Comparison of ENCODE assay signal across 29 mouse cellular contexts in genomic region chr6:139981061-139981460, GRCm38 (mm10). TPM values are rescaled to one million over a fixed set of nuclear protein-coding genes. Genes with fewer than 3 reads are reported as not detected.
DNase-seq lines count a peak whose midpoint lies in the region; ATAC-seq and TF ChIP-seq lines count a peak whose summit lies in the region.
"Had no signal": no experiment of that assay in that cellular context is flagged by ENCODE, and none has a peak within 500 bp of the region (broad histone marks: within the 10 kb centered on the region; RNA-seq: fewer than 3 reads in every experiment).

No protein-coding gene starts in this region.

- TF ChIP-seq CTCF in intestine, postnatal 0 days (IDR thresholded peaks at IDR 0.05; ENCODE audit: low read depth), result no peak

- H3K27ac ChIP-seq in intestine, postnatal 0 days (ENCODE audit: low read depth, low read length), result no peak overlapping the region
- H3K27ac ChIP-seq: embryonic facial prominence, embryonic 10.5 days; embryonic facial prominence, embryonic 13.5 days; forebrain, embryonic 12.5 days; forebrain, embryonic 15.5 days; heart, adult 2 months; heart, embryonic 10.5 days; heart, embryonic 13.5 days; hindbrain, embryonic 12.5 days; hindbrain, embryonic 15.5 days had no signal

- H3K9ac ChIP-seq in intestine, postnatal 0 days (ENCODE audit: low read depth, low read length), result no peak overlapping the region
- H3K9ac ChIP-seq: embryonic facial prominence, embryonic 13.5 days; forebrain, embryonic 12.5 days; forebrain, embryonic 15.5 days; heart, embryonic 13.5 days; hindbrain, embryonic 12.5 days; hindbrain, embryonic 15.5 days had no signal

- peak; percentile 11 for DNase-seq in kidney, adult 11 months
- no peak for DNase-seq in kidney, postnatal 4 days
- DNase-seq in kidney, adult 9 months, result peak; percentile 57
- DNase-seq in kidney, postnatal 10 days, result no peak
- peak; percentile 4 for DNase-seq in large intestine, adult 2 months (ENCODE audit: low read depth, low spot score)
- DNase-seq: adrenal gland, adult 2 months; adrenal gland, postnatal 14 days; cerebellum, adult 11 months; cerebellum, adult 2 months; cerebellum, adult 9-11 months; cerebellum, postnatal 25 days; embryo, embryonic 11 days; gastrocnemius, postnatal 25 days; heart, adult 2 months; heart, postnatal 14 days had no signal

- H3K9me3 ChIP-seq in intestine, postnatal 0 days (ENCODE audit: control insufficient read depth), result no peaks in the 10 kb centered on the region
- H3K9me3 ChIP-seq: embryonic facial prominence, embryonic 10.5 days; embryonic facial prominence, embryonic 13.5 days; forebrain, embryonic 12.5 days; forebrain, embryonic 15.5 days; heart, embryonic 10.5 days; heart, embryonic 13.5 days; hindbrain, embryonic 12.5 days; hindbrain, embryonic 15.5 days had no signal

- 0 out of 2 replicates have a peak, but pooled peaks have one; percentile 38 for ATAC-seq in intestine, postnatal 0 days
- ATAC-seq: CD4-positive, CD25-positive, alpha-beta regulatory T cell, adult 4 months; forebrain, embryonic 15.5 days had no signal

- H3K36me3 ChIP-seq in intestine, postnatal 0 days (ENCODE audit: control insufficient read depth, insufficient read depth), result no peaks in the 10 kb centered on the region
- H3K36me3 ChIP-seq: embryonic facial prominence, embryonic 10.5 days; embryonic facial prominence, embryonic 13.5 days; forebrain, embryonic 12.5 days; forebrain, embryonic 15.5 days; heart, embryonic 10.5 days; heart, embryonic 13.5 days; hindbrain, embryonic 12.5 days; hindbrain, embryonic 15.5 days had no signal

- no peaks in the 10 kb centered on the region for H3K27me3 ChIP-seq in intestine, postnatal 0 days (replicated peaks; ENCODE audit: control insufficient read depth, insufficient read depth, low read length)
- H3K27me3 ChIP-seq: embryonic facial prominence, embryonic 13.5 days; forebrain, embryonic 12.5 days; forebrain, embryonic 15.5 days; heart, embryonic 13.5 days; hindbrain, embryonic 12.5 days; hindbrain, embryonic 15.5 days had no signal

- H3K4me1 ChIP-seq in intestine, postnatal 0 days (replicated peaks; ENCODE audit: control insufficient read depth, insufficient read depth, low read length), result no peaks in the 10 kb centered on the region; the same call in 1 of the 2 replicates
- H3K4me1 ChIP-seq: embryonic facial prominence, embryonic 13.5 days; forebrain, embryonic 12.5 days; forebrain, embryonic 15.5 days; heart, embryonic 10.5 days; heart, embryonic 13.5 days; hindbrain, embryonic 12.5 days; hindbrain, embryonic 15.5 days had no signal

- H3K4me3 ChIP-seq in intestine, postnatal 0 days (ENCODE audit: low read depth, low read length), result no peak overlapping the region
- H3K4me3 ChIP-seq: embryonic facial prominence, embryonic 10.5 days; embryonic facial prominence, embryonic 13.5 days; erythroblast, embryonic 14.5 days; forebrain, embryonic 12.5 days; forebrain, embryonic 15.5 days; heart, adult 2 months; heart, embryonic 10.5 days; heart, embryonic 13.5 days; hindbrain, embryonic 12.5 days; hindbrain, embryonic 15.5 days had no signal

- no peak overlapping the region for H3K4me2 ChIP-seq in intestine, postnatal 0 days (replicated peaks; ENCODE audit: low read depth)
- H3K4me2 ChIP-seq: embryonic facial prominence, embryonic 13.5 days; forebrain, embryonic 12.5 days; forebrain, embryonic 15.5 days; heart, embryonic 13.5 days; hindbrain, embryonic 12.5 days; hindbrain, embryonic 15.5 days had no signal

RNA-seq across cellular contexts. Expression of gene Capza3, which starts 60.0 kb away (rescaled TPM):
- not detected in 2 replicates for polyA plus RNA-seq in intestine, postnatal 0 days (2015; fragmentation: Nextera tagmentation; extraction: Ambion mirVana)
- not detected in 2 replicates for polyA plus RNA-seq in large intestine, adult 2 months (2012; rRNA removed)
- polyA plus RNA-seq: adrenal gland, adult 2 months; C2C12; CD4-positive, CD25-positive, alpha-beta regulatory T cell, adult 4 months; cerebellum, adult 2 months; cortical plate, adult 2 months; embryonic facial prominence, embryonic 10.5 days; embryonic facial prominence, embryonic 13.5 days; erythroblast, embryonic 14.5 days; forebrain, embryonic 12.5 days; forebrain, embryonic 15.5 days; heart, adult 2 months; heart, embryonic 10.5 days; heart, embryonic 13.5 days; heart, embryonic 16.5 days; hindbrain, embryonic 12.5 days; hindbrain, embryonic 15.5 days had no signal

Comparison
In these comparisons a context has a peak if more than half of its experiments do, and no peak if none do; other contexts are left out.
1. DNase-seq: peak in kidney, adult 11 months (single experiment), kidney, adult 9 months (single experiment) and large intestine, adult 2 months (single experiment); none in kidney, postnatal 4 days (0 of 2) and kidney, postnatal 10 days (single experiment).